Mouse (Mus musculus) retina, adult 2 months (tissue): ENCODE measurements around the gene Sgce.
"Not testable (repeated sequence)": the region's sequence is repeated elsewhere in the genome, so short reads cannot be mapped to it uniquely, and the experiment has no call there.

Experiments used
- DNase-seq: peaks from one replicate; pipeline ENCODE4 v3.0.0-alpha.2; 2012; ENCODE audit warnings: low read depth, low spot score

Gene Sgce

DNA sequence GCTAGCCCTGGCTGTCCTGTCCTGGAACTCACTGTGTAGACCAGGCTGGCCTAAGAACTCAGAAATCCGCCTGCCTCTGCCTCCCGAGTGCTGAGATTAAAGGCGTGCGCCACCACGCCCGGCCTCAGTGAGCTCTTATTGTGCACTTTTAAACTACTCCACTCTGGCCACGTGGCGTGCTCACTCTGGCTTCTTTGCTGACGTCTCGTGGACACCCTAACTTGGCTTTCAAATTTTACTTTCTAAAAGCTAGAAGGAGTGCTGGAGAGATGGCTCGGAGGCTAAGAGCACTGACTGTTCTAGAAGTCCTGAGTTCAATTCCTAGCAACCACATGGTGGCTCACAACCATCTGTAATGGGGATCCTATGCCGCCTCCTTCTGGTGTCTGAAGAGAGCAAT lies 93.3 kb downstream of the Sgce start:
- not testable (repeated sequence) for DNase-seq

DNA sequence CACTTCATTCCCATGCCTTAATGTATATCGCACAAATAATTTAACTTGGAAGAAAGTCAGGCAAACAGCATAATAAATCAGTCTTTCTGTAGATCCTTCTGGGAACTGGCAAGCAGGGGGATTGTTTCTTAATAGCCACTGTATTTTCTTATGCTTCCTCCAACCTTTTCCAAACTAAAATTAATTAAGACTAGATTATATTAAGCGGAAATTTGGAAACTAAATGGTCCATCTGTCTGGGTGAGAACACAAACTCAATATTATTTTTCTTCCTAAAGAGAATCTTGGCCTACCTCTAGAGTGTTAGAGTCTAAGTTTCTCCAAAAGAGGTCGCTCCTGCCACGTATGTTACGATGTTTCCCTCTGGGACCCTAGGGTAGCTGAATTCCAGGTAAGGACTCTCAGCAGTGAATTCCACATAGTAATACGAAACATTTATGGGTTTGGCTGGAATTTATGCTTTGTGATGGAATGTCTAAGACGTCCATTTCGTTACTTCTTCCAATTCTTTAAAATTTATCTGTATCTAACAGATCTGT lies 94.3 kb downstream of the Sgce start:
- no peak for DNase-seq

DNA sequence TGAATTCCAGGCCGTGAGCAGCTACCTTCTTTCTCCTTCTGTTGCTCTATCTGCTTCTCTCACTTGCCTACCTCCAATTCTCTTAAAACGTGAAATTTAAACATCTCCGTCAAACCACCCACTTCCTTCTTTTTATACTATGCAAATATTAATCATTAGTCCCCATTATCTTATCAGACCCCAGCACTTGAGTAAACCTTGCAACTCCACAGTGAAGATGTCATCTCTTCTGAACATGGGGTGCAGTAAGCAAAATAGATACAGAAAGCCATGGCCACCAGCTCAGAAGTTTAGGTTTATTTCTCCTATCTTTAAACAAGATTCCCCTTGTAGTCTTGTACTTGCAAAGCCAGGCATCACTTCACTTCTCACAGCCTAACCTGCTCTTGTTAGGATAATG lies 99.7 kb downstream of the Sgce start:
- DNase-seq, result no peak

DNA sequence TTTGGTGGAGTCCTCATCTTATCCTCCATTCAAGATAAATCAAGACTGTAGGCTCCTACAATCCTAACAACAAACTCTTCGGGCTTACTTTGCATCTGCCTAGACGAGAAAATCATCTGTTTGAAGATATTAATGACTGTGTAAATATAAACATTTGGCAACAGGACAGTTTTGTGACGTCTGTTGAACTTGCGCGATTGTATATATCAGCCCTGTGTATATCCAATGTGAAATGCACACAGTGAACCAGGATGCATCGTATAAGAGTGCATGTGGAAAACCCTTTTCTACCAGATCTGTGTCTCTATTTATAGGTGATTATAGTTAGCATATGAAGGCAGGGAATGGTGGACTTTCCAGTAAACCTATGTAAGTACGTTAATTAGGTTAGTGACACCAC lies 104.9 kb downstream of the Sgce start:
- DNase-seq, result no peak

DNA sequence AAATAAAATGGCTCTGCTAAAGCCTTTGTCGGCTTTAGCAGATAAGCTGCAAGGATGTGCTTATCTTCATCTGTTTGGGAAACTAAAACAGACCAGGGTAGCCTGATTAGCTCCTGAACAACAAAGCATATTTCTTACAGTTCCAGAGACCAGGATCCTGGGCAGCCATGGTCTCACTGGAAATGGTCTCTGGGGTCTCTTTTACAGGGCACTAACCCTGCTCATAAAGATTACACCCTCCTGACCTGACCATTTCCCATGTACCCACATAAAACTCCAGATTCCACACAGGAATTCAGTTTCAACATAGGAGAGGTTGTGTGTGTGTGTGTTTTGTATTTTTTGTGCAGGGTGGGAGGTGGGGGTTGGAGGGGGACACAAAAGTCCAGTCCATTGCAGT lies 112.2 kb downstream of the Sgce start:
- DNase-seq, result no peak

- no peak for DNase-seq
Measured at GRCm38 (mm10) chr6:4633189-4633588, 113.8 kb downstream of the Sgce start.

DNA sequence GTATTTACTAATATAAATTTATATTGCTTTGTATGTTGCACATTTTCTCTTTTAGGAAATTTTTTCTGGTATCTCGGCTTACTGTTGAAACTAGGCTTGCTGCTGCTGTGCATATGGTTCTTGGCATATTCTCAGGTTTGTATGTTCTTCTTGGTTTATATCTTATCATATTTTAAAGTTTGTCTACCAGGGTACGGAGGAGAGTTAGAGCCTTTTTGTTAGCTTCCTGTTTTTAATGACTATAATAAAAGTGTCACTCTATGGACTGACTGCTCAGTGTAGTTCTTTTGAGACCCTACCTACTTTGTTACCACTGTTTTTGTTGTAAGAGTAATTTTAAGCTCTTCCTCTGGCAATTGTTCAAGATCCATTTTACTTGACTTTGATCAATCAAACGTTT lies 115.5 kb downstream of the Sgce start:
- no peak for DNase-seq
